Mouse (Mus musculus): ENCODE results near the gene Pes1. TPM values are rescaled to one million over a fixed set of nuclear protein-coding genes. Genes with fewer than 3 reads are reported as not detected.
"Not testable (repeated sequence)": the region's sequence is repeated elsewhere in the genome, so short reads cannot be mapped to it uniquely, and the experiment has no call there.

Gene Pes1
- polyA plus RNA-seq, 1 experiment, result not detected

DNA sequence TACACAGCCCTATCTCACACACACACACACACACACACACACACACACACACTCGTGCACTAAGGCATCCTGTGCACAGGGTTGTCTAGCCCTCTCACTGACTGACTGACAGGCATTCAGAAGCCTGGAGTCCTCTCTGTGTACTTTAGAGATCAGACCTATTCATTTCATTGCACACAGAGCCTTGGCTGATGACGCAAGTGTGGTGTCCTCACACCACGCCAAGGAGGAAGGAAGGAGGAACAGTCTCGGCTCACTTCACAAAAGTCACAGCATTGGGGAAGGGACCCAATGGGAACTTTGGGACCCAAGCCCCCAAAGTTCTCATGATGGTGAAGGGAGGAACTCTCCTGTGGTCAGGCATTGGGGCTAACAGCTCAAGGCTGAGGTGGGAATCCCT, 33.8 kb upstream of the Pes1 start:
- Histone ChIP-seq H3K4me3 (ENCODE audit: insufficient read depth, low read depth, low read length) (no peak overlapping the region), H3K27ac (ENCODE audit: insufficient read depth, low read depth, low read length) (no peak overlapping the region), H3K4me1 (ENCODE audit: control insufficient read depth, insufficient read depth, low read length) (peaks cover 9% of the 10 kb centered on the region; the same call in 1 of the 2 replicates)
- 77% methylated on average over 4 of the region's 4 CpGs for WGBS
- TF ChIP-seq CTCF (IDR thresholded peaks at IDR 0.05; ENCODE audit: insufficient read depth, low read depth, low read length), result no peak
- no peak for TF ChIP-seq POLR2A (IDR thresholded peaks at IDR 0.05; ENCODE audit: insufficient read depth, low read depth, low read length)

GRCm38 (mm10) chr11:3930931-3931330, 32.8 kb upstream of the Pes1 start:
- TF ChIP-seq CTCF (IDR thresholded peaks at IDR 0.05; ENCODE audit: insufficient read depth, low read depth, low read length), result no peak
- TF ChIP-seq POLR2A (IDR thresholded peaks at IDR 0.05; ENCODE audit: insufficient read depth, low read depth, low read length), result no peak
- 34% methylated on average over 6 of the region's 6 CpGs for WGBS
- peaks cover 9% of the 10 kb centered on the region; the same call in 1 of the 2 replicates for H3K4me1 ChIP-seq (ENCODE audit: control insufficient read depth, insufficient read depth, low read length)
- peak overlapping the region; percentile 33; the same call in 1 of the 2 replicates for H3K4me3 ChIP-seq (ENCODE audit: insufficient read depth, low read depth, low read length)
- H3K27ac ChIP-seq (ENCODE audit: insufficient read depth, low read depth, low read length), result no peak overlapping the region

GRCm38 (mm10) chr11:3931511-3932211, 32.1 kb upstream of the Pes1 start, which contains the start of gene Tcn2:
Gene Tcn2 (minus strand): TSS chr11:3932159.
- Histone ChIP-seq H3K27ac (ENCODE audit: insufficient read depth, low read depth, low read length) (no peak within 1 kb of the TSS), H3K4me1 (ENCODE audit: control insufficient read depth, insufficient read depth, low read length) (peaks cover 9% of the 10 kb centered on the region; the same call in 1 of the 2 replicates), H3K4me3 (ENCODE audit: insufficient read depth, low read depth, low read length) (peak within 1 kb of the TSS; percentile 33)
- WGBS, result under 1% methylated on average over 22 of the region's 26 CpGs
- TF ChIP-seq POLR2A (IDR thresholded peaks at IDR 0.05; ENCODE audit: insufficient read depth, low read depth, low read length) (no peak), CTCF (IDR thresholded peaks at IDR 0.05; ENCODE audit: insufficient read depth, low read depth, low read length) (no peak)

DNA sequence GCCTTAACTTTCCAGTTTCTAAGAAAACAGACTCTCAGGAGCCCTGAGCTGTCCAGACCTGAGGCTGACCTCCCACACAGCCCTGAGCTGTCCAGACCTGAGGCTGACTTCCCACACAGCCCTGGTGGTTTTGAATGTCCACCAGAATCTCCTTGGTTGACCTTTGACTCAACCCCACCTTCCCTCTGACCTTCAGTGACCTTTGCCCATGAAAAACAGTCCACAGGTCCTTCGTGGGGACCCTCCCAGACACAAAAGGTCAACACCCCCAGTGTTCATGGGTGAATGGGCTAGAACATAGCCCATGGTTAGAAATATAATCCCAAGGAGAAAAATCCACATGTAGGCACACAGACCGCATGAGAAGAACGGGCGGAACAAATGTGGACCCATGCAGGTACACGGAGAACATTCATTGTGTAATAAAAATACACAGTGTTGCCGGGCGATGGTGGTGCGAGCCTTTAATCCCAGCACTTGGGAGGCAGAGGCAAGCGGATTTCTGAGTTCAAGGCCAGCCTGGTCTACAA, 30.0 kb upstream of the Pes1 start:
- WGBS, result 89% methylated on average over 9 of the region's 9 CpGs
- Histone ChIP-seq H3K27ac (ENCODE audit: insufficient read depth, low read depth, low read length) (no peak overlapping the region), H3K4me3 (ENCODE audit: insufficient read depth, low read depth, low read length) (no peak overlapping the region), H3K4me1 (ENCODE audit: control insufficient read depth, insufficient read depth, low read length) (peaks cover 9% of the 10 kb centered on the region; the same call in 1 of the 2 replicates)
- TF ChIP-seq POLR2A (IDR thresholded peaks at IDR 0.05; ENCODE audit: insufficient read depth, low read depth, low read length), result no peak
- TF ChIP-seq CTCF (IDR thresholded peaks at IDR 0.05; ENCODE audit: insufficient read depth, low read depth, low read length), result no peak

GRCm38 (mm10) chr11:3935135-3935534, 28.6 kb upstream of the Pes1 start:
- TF ChIP-seq CTCF (IDR thresholded peaks at IDR 0.05; ENCODE audit: insufficient read depth, low read depth, low read length) (no peak), POLR2A (IDR thresholded peaks at IDR 0.05; ENCODE audit: insufficient read depth, low read depth, low read length) (no peak)
- Histone ChIP-seq H3K27ac (ENCODE audit: insufficient read depth, low read depth, low read length) (no peak overlapping the region), H3K4me3 (ENCODE audit: insufficient read depth, low read depth, low read length) (no peak overlapping the region), H3K4me1 (ENCODE audit: control insufficient read depth, insufficient read depth, low read length) (peaks cover 9% of the 10 kb centered on the region; the same call in 1 of the 2 replicates)
- WGBS, result 78% methylated on average over 4 of the region's 4 CpGs

DNA sequence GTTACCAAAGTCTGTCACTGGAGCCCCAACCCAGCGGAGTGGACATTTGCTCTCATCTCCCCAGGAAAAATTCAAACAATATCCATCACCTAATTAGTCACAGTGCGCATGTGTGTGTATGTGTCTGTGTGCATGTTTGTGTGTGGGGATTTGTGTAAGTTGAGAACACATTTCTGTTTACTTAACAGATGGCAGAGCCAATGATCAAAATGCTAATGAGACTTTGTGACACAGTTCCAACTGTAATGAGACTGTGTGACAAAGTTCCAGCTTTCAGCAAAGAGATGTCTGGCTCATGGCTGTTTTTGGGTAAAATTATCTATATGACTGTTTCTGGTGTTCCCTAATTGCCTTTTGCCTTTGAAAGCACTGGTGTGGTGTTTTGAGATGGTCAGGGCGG, 27.5 kb upstream of the Pes1 start:
- Histone ChIP-seq H3K4me1 (ENCODE audit: control insufficient read depth, insufficient read depth, low read length) (peaks cover 7% of the 10 kb centered on the region; the same call in 1 of the 2 replicates), H3K27ac (ENCODE audit: insufficient read depth, low read depth, low read length) (no peak overlapping the region), H3K4me3 (ENCODE audit: insufficient read depth, low read depth, low read length) (no peak overlapping the region)
- TF ChIP-seq POLR2A (IDR thresholded peaks at IDR 0.05; ENCODE audit: insufficient read depth, low read depth, low read length) (no peak), CTCF (IDR thresholded peaks at IDR 0.05; ENCODE audit: insufficient read depth, low read depth, low read length) (no peak)
- WGBS, result 84% methylated on average over 3 of the region's 3 CpGs

DNA sequence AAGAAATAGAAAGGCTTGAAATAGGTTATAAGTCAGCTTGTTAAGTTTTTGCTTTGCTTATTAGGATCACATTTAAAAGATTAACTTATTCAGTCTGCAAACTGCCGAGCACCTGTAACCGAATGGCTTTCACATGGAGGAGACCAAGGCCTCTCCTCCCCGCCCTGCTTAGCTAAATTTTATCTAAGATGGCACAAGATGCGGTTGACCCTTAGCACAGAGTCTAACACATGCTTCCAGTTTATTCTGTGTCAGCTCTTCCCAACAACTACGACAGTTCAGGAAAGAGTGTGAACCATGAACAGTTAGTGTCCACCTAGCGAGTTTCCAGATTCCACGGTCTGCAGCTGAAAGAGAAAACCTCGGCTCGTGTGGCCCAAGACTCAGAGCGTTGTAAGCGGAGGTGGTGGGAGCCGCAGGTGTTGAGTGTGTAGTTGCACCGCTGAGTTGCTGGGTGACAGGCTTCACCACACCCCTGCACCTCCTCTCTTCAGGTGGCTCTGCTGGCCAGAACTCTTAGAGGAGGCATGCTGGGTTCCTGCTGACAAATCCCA, 26.4 kb upstream of the Pes1 start:
- TF ChIP-seq POLR2A (IDR thresholded peaks at IDR 0.05; ENCODE audit: insufficient read depth, low read depth, low read length) (no peak), CTCF (IDR thresholded peaks at IDR 0.05; ENCODE audit: insufficient read depth, low read depth, low read length) (no peak)
- WGBS, result 85% methylated on average over 13 of the region's 13 CpGs
- no peaks in the 10 kb centered on the region for H3K4me1 ChIP-seq (ENCODE audit: control insufficient read depth, insufficient read depth, low read length)

DNA sequence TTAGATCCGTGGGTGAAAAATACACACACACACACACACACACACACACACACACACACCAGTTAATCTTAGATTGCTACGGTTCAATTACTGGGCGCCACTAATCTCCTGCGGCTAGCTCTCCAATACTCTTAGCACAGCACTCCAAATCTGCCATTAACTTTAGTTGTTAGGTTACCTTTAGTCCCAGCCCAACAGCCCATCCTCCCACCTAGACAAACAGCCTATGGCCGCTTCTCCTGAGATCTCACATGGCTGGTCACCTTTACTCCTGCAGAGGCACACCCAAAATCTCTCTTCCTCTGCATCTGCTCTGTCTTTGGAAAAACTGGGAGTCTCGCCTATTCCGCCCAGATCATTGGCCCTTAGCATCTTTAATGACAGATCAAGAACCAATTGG, 22.4 kb upstream of the Pes1 start:
- WGBS, result 82% methylated on average over 7 of the region's 7 CpGs
- H3K27ac ChIP-seq (ENCODE audit: insufficient read depth, low read depth, low read length), result no peak overlapping the region
- TF ChIP-seq POLR2A (IDR thresholded peaks at IDR 0.05; ENCODE audit: insufficient read depth, low read depth, low read length) (no peak), CTCF (IDR thresholded peaks at IDR 0.05; ENCODE audit: insufficient read depth, low read depth, low read length) (no peak)

More for the DNA sequence above, 26.4 kb upstream of the Pes1 start:
- Histone ChIP-seq H3K4me3 (ENCODE audit: insufficient read depth, low read depth, low read length) (no peak overlapping the region), H3K27ac (ENCODE audit: insufficient read depth, low read depth, low read length) (no peak overlapping the region)

GRCm38 (mm10) chr11:3946386-3946785, 17.4 kb upstream of the Pes1 start:
- 32% methylated on average over 1 of the region's 1 CpGs for WGBS
- H3K4me3 ChIP-seq (ENCODE audit: insufficient read depth, low read depth, low read length), result no peak overlapping the region

More for the DNA sequence above, 22.4 kb upstream of the Pes1 start:
- no peaks in the 10 kb centered on the region for H3K4me1 ChIP-seq (ENCODE audit: control insufficient read depth, insufficient read depth, low read length)
- H3K4me3 ChIP-seq (ENCODE audit: insufficient read depth, low read depth, low read length), result no peak overlapping the region

DNA sequence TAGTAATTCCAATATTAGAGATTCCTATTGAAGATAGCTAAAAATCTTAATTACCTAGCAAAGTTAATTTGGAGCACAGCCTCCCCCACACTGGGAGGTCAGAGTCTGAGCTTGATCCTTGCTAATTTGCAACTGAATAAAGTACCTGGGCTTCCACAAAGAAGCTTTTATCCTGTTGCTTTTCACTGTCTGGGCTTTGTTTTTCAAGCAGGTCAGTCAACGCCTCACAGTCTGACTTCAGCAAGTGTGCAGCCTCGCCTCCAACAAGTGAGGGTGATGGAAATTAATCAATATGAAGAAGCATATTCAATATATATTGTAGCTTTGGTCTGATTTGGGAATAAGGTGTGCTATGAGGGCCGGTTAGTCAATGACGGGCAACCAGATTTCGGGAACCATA, 8.9 kb upstream of the Pes1 start:
- H3K4me3 ChIP-seq (ENCODE audit: insufficient read depth, low read depth, low read length); H3K4me1 ChIP-seq (ENCODE audit: control insufficient read depth, insufficient read depth, low read length); H3K27ac ChIP-seq (ENCODE audit: insufficient read depth, low read depth, low read length): not testable (repeated sequence)
- WGBS, result 74% methylated on average over 5 of the region's 5 CpGs

More at GRCm38 (mm10) chr11:3946386-3946785, 17.4 kb upstream of the Pes1 start:
- no peaks in the 10 kb centered on the region for H3K4me1 ChIP-seq (ENCODE audit: control insufficient read depth, insufficient read depth, low read length)
- TF ChIP-seq CTCF (IDR thresholded peaks at IDR 0.05; ENCODE audit: insufficient read depth, low read depth, low read length) (no peak), POLR2A (IDR thresholded peaks at IDR 0.05; ENCODE audit: insufficient read depth, low read depth, low read length) (no peak)
- no peak overlapping the region for H3K27ac ChIP-seq (ENCODE audit: insufficient read depth, low read depth, low read length)

- H3K4me1 ChIP-seq (ENCODE audit: control insufficient read depth, insufficient read depth, low read length); H3K4me3 ChIP-seq (ENCODE audit: insufficient read depth, low read depth, low read length); H3K27ac ChIP-seq (ENCODE audit: insufficient read depth, low read depth, low read length): not testable (repeated sequence)
- 77% methylated on average over 4 of the region's 4 CpGs for WGBS
These were observed 8.4 kb upstream of the Pes1 start for GRCm38 (mm10) chr11:3955371-3955770.

Measured in olfactory bulb, adult 2 months (tissue).